Mouse (Mus musculus): ENCODE measurements around the gene Cldn22.
"Not testable (repeated sequence)": the region's sequence is repeated elsewhere in the genome, so short reads cannot be mapped to it uniquely, and the experiment has no call there.

The Cldn22 gene

DNA sequence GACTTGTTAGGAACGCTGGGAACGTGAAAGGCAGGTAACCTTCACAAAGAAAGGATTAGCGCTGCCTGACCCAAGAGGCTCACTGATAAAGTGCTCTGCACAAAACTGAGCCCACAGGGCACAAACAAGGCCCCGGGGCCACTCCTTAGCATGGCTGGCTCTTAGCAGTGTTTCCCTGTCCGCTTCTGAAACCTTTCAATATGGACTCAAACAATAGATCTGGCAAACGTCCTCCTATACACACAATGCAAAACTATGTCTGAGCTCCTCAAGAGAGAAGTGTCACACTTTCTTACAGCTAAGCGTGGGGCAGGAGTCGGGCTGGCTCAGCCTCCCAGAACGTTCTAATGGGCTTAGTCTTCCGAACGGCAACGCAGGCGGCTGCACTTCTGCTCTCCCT, at the start of gene Cldn22:
Gene Cldn22, plus strand, starts transcription at position 301 of the 400 bp plus-strand sequence.
- DNase-seq, result no peak

GRCm38 (mm10) chr8:47777415-47777814, 46.9 kb upstream of the Cldn22 start:
- DNase-seq, result no peak

DNA sequence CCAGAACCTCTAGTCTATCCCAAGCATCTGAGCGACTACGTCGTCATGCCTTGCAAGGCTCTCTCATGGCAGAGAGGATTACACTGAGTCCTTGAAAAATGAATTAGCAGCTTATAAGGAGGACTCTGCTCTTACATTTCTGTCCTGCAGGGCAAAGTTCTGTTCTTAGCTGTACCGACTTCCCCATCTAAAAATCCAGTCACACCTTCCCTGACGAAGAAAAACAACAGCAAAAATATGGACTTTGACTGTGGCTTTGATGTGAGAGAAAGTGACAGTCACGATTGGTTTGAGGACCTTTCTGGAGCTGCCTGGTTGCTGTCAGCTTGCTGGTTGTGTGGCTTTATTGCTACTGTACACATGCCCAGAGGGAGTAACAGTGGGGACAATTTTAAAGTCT, 44.7 kb upstream of the Cldn22 start:
- no peak for DNase-seq

DNA sequence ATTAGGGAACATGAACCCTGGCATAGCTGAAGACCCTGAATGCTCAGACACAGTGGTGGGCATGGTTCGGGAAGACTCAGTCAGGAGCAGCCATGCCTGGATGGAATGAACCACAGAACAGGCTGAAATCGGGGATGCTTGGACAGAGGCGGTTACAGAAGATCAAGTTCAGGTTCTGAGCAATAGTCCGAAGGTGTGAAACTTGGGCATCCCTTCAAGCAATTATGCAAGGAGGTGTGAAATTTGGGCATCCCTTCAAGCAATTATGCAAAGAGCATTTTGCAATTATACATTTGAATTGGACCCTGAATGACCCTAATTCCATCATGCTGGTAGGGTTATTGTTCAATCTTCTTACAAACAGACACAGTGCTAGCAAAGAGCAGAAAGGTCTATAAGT, 42.4 kb upstream of the Cldn22 start:
- DNase-seq, result no peak

DNA sequence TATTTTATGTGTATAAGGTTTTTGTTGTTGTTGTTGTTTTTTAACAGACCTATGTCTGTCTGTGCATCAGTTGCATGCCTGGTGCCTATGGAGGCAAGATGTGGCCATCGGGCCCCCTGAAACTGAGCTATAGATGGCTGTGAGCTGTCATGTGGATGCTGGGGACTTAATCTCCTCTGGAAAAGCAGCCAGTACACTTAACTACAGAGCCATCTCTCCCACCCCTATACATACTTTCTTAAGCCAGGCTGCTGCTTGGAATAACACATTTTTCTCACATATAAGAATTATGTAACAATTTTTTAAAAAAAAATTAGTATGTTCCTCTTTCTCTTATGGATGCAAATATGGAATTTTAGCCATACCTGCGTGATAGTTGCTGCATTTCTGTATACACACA, 40.7 kb upstream of the Cldn22 start:
- no peak for DNase-seq

DNA sequence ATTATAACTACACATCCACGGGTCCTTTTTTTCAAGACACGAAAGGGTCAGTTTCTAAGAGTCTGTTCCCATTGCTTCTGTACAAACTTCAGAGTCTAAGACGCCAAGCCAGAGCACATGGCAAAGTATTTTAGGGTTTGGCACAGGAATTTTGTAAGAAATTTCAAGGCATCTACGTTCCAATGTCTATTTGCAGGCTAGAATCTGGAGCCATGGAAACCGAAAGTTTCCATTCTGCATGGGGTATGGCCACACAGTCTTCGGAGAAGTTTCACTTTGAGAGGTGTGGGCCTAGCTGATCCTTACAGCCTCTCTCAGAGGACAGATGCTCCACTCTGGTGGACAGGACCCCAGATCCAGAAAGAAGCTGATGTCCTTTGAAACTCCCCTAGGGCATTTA, 40.3 kb upstream of the Cldn22 start:
- DNase-seq, result no peak

- peak; percentile 17 to 31 for DNase-seq
Measured at GRCm38 (mm10) chr8:47784436-47784835, 39.8 kb upstream of the Cldn22 start.

DNA sequence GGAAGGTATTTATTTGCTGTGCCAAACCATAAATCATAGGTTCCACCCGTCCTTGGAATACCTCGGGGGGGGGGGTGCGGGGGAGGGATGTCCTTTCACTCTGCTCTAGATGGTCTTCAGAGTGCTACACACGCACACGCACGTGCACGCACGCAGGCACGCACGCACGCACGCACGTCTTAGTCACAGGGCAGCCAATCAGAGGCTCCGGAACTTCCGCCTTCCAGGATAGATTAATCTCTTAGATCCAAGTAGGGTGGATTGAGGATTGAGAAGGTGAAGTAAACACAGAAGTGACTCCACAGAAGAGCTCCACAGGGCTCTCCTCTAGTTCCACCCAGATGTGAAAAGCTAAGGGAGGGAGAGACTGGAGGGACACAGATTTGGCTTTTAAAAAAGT, 38.0 kb upstream of the Cldn22 start:
- DNase-seq, result no peak

DNA sequence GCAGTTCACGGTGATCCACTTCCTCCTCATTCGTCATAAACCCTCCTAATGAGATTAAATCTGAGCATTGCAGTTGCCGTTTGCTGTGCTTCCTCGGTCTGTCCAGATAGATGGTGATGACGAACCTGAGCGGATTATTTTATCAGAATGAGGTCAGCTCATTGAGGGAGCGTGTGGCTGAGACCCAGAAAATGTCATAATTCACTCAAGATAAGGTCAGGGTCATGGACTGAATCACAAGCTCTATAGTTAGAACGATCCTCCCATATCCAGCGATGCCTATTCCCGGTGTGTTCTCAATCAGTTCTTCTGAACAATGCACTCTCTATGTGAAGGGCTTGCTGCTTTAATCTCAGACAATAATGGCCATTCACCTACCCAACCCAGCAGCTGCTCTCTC, 36.6 kb upstream of the Cldn22 start:
- no peak for DNase-seq

GRCm38 (mm10) chr8:47791986-47792385, 32.3 kb upstream of the Cldn22 start:
- DNase-seq, result no peak

DNA sequence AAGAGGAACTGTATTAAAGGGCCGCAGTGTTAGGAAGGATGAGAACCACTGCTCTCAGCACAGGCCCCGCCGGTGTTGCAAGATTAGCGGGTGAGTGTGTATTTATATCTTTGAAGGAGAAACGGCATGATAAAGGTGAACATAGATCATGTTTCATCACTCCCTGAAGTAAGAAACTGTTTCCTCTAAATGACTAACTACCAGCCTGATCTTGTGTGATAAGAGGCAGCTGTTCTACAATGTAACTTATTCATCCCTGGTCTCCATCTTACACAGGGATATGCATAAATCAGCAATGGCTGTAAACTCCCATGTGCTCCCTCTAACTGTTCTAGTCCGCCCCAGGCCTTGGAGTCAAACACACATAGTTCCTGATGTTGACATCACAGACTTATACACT, 24.8 kb upstream of the Cldn22 start:
- DNase-seq, result no peak

DNA sequence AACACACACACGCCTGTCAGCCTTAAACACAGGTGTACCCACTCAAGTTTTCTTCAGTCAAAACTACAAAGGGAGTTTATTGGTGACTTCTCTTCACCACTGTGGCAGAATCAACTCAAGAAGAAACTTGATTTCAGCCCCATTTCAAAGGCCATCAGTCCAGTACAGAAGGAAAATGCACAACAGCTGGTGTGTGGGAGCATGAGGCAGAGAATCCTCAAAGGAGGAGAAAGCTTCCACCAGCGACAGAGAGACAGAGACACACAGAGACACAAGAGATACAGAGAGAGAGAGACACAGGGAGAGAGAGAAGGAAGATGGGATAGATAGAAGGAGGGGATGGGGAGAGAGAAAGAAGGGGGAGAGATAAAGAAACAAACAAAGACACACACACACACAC, 21.9 kb upstream of the Cldn22 start:
- DNase-seq, result no peak

DNA sequence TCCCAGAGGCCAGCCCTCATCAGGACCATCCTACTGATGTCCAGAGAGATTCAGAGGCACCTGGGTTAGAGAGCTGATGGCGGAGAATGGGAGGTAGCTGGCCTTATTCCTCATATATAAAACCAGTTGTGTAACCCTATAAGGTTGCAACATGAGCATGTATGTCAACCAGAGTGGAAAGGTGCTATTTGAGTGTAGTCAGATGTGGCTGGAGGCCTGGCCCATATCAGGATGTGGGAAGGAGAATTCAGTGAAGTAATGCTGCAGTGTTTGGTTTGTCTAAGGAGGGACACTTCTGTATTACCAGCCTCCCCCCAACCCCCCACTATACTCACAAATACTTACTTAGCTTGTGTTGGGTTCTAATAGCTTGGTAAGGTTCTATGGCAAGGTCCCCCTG, 20.0 kb upstream of the Cldn22 start:
- no peak for DNase-seq

DNA sequence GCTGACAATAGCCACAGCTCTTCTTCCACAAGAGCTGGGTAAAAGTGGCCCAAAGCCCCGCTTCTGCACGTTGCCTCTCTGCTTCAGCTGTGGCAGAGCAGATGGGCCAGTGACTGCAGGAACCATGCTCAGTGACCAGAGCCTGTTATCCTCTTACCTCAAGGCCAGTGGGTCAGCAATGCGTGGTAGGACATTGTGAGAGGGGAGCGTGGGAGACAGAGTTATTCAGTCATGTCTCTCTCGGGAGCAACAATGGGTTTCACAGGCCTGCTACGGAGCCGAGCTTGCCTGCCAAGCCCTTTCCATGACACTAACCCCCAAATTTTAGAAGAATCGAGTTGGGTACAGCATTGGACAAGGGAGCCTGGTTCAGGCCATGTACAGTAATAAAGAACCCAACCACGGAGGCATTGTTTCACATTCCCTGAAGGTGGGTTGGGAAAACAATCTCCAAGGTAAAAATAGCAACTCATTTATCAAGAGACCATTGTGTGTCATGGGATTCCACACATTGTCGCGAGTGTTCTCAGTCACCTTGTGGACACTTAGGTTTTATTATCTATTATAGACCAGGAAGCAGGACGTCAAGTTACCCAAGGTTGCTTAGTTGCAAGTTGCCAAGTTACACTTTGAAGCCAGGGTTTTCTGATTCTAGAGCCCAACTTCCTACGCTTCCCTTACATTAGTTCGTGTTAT, 14.2 kb upstream of the Cldn22 start:
- DNase-seq, result no peak

GRCm38 (mm10) chr8:47810666-47811015, 13.6 kb upstream of the Cldn22 start:
- no peak for DNase-seq

DNA sequence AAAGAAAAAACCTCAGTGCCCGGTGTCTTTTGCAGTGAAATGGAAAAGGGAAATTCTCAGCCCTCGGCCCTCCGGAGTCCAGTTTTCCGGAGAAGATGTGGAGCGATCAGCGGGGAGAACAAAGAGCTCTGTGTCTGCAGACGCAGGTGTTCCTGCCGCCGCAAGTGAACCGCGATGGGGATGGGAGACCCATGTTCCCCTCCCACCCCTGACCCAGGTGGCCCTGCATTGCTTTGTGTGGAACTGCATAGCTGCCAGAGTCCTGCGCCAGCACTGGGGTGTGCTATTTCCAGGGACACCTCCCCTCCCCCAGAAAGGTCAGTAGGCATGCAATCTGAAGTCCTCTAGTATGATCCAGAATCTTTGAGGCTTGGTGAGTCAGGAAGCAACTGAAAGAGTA, 13.1 kb upstream of the Cldn22 start:
- no peak for DNase-seq

DNA sequence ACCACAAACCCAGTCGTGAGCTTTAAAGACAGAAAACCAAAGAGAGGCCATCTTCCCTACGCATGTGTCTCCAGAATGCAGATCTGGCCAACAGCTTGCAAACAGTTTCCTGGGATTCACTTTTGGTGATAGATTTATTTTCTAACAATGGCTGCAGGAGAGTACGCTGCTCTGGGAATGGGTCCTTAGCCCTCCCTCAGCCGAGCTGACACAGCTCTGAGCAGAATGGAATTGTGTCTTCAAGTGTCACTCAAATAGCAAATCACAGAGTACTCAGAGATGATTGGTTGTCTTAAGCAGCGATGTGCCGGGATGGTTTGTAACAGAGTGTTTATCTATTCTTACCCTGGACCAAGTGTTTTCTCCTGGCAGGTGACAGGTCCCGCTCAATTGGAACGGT, 5.2 kb upstream of the Cldn22 start:
- DNase-seq, result no peak

DNA sequence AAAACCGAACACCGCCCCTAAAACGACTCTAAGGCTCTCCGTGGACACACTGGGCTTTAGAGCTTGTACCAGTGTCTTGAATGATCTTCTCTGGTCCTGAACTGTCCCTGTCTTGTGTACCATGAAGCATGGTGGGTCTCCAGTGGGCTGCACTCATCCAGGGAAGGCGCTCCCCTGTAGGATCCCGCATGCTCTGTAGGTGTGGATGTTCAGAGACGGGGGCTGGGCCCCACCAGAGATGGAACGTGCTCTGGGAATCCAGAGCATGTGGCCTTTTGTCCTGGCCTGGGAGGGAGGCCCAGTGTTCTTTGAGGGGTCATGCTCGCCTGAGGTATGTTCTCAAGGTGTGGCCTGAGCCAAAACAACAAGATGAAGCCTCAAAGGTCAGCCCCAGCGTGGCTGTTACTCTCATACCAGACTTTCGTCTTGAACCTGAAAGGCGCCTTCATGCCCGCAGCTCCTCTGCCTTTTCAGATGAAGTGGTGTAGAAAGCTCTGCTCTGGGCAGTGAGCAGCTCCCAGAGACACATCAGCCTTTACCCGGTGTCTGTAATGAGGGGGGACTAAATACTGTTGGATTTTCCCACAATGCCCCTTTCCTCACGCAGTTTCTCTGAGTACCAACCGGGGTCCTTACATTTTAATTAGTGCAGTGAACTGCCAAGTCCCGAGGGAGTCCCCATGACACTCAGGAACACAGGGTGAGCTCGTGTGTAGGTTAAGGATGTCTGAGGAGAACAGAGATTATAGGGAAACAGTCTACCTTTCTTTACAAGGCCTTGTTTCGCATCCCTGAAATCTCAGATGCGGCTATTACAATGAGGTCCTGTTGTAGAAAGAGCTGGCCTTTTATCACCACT, 3.1 kb upstream of the Cldn22 start:
- DNase-seq, result no peak

DNA sequence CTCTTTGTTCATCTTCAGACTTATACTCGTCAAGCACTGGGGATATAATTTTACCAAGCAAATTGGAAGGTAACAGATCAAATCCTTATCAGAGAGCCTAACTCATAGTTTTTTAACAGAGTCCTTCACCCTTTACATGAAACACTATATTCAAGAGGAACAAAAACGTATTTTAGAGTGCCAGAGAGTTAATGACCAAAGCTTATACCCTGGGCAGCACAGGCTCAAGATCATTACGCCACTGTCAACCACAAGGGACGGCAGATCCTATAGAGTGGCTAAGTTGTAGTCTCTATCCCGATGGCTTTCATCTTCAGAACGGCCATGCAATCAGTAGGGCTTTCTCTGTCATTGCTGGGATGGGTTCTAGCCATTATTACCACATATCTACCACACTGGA, 2.4 kb upstream of the Cldn22 start, which contains the start of gene Cldn24:
Gene Cldn24, plus strand, starts transcription at position 301 of the 400 bp plus-strand sequence.
- DNase-seq, result no peak

DNA sequence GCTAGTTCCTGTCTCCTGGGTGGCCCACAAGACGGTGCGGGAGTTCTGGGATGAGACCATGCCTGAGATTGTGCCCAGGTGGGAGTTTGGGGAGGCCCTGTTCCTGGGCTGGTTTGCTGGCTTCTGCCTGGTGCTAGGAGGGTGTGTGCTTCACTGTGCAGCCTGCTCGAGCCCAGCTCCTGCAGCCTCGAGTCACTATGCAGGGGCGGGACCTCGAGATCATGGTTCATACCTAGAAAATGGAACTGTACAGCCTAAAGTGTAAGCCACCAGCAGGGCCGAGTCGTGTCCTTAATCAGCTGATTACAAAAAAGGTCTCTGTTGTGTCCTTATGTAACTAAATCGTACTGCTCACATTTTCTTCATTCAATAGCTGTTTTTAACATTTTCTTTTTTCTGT, 1.7 kb upstream of the Cldn22 start:
- not testable (repeated sequence) for DNase-seq

DNA sequence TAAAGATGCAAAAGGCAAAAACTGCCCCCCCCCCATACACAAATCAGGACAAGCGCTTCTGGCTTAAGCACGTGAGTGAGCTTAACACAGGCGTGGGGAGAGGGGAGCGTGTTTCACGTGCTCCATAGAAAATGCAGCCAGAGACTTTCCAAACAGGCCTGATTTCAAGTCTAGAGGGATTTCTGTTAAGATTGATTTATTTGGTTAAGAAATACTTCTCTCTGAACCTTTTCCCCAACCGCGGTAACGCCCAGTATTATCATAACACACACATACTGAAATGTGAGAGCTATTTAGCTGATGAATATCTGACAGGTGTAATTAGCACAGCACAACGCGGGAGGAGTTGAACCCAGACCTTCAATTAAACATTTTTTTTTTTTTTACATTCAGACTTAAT, 505 bp upstream of the Cldn22 start:
- no peak for DNase-seq

DNA sequence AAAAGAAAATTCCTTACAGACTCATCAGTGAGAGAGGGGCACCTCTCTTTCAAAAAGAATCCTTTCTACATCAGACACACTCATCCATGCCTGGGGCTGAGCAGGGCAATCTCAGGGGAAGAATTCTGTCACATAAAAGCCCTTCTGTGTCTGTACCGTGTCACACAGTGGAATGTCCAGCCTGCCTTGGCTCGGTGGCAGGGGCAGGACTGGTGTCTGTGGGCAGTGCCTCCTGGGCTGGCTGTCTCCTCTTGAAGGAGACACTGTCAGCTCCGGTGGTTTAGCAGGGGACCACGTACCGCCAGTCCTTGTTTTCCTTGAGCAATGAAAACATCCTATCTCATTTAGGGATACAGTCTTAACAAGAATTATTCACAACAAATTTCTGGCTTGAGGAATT, 1.3 kb downstream of the Cldn22 start:
- DNase-seq, result no peak

GRCm38 (mm10) chr8:47826911-47827310, 2.6 kb downstream of the Cldn22 start:
- no peak for DNase-seq

- DNase-seq, result no peak
Measured at GRCm38 (mm10) chr8:47832616-47833015, 8.3 kb downstream of the Cldn22 start.

GRCm38 (mm10) chr8:47833944-47834343, 9.7 kb downstream of the Cldn22 start:
- DNase-seq, result no peak
